Mouse (Mus musculus) lung, postnatal 0 days (tissue): ENCODE results near the gene Mcat. TPM values are rescaled to one million over a fixed set of nuclear protein-coding genes. Genes with fewer than 3 reads are reported as not detected.
A peak's percentile ranks its signal among the peaks of the same experiment; 100 is the strongest.

Source experiments
- ATAC-seq: fragments of 200-750 bp; cut with Nextera tagmentation; 2 replicates; pipeline ENCODE4 v1.8.0; 2017; ENCODE audit warnings: moderate library complexity
- DNase-seq: peaks from one replicate; pipeline ENCODE4 v3.0.0-alpha.2; 2016; ENCODE audit warnings: low spot score
- H3K27ac ChIP-seq: fragments of 300-500 bp; sonication (generic); 2 replicates; pipeline ENCODE4 v1.5.1; 2014; ENCODE audit warnings: antibody characterized with exemption, mild to moderate bottlenecking, low read length, mixed read lengths
- H3K27me3 ChIP-seq: fragments of 300-500 bp; sonication (generic); replicated peaks from 2 replicates; pipeline ENCODE4 v1.6.1; 2014; ENCODE audit warnings: low read length, mixed read lengths; ENCODE audit not compliant: insufficient read depth
- H3K36me3 ChIP-seq: fragments of 300-500 bp; sonication (generic); 2 replicates; pipeline ENCODE4 v1.6.1; 2014; ENCODE audit warnings: low read length, mixed read lengths; ENCODE audit not compliant: insufficient read depth
- H3K4me1 ChIP-seq: fragments of 300-500 bp; sonication (generic); 2 replicates; pipeline ENCODE4 v1.6.1; 2014; ENCODE audit warnings: antibody characterized with exemption, low read depth, low read length, mixed read lengths; ENCODE audit not compliant: insufficient read depth
- H3K4me2 ChIP-seq: fragments of 300-500 bp; sonication (generic); replicated peaks from 2 replicates; pipeline ENCODE4 v1.6.1; 2014; ENCODE audit warnings: low read depth, mild to moderate bottlenecking, low read length, moderate library complexity, mixed read lengths
- H3K4me3 ChIP-seq: fragments of 300-500 bp; sonication (generic); 2 replicates; pipeline ENCODE4 v1.5.1; 2014; ENCODE audit warnings: low read depth, low read length
- H3K9ac ChIP-seq: fragments of 300-500 bp; sonication (generic); replicated peaks from 2 replicates; pipeline ENCODE4 v1.6.1; 2014; ENCODE audit warnings: low read depth, mild to moderate bottlenecking
- H3K9me3 ChIP-seq: fragments of 300-500 bp; sonication (generic); 2 replicates; pipeline ENCODE4 v1.6.1; 2016; ENCODE audit warnings: low read length, mixed read lengths
- CTCF ChIP-seq: IDR thresholded peaks from 2 replicates; pipeline ENCODE4 v1.5.1; 2016; ENCODE audit warnings: antibody characterized with exemption, mild to moderate bottlenecking
- EP300 ChIP-seq: IDR thresholded peaks from 2 replicates; pipeline ENCODE4 v1.6.1; 2016; ENCODE audit warnings: antibody characterized with exemption, mild to moderate bottlenecking, control low read depth
- WGBS: fragments of 180-500 bp; shearing (Covaris S2); extraction: QIAGEN DNeasy Blood & Tissue Kit; methylation state at CpG from one replicate; pipeline ENCODE4 v1.1.7; 2014; 5-methylcytosine and 5-hydroxymethylcytosine counted together
- polyA plus RNA-seq: library from polyadenylated mRNA; unstranded; fragments of >200 nt; fragmentation: Nextera tagmentation; extraction: Ambion mirVana; gene quantifications from 2 replicates; pipeline ENCODE4 v1.2.1, GENCODE M21; 2015

Mcat gene
- polyA plus RNA-seq: 22.8 and 24.7 TPM in 2 replicates

DNA sequence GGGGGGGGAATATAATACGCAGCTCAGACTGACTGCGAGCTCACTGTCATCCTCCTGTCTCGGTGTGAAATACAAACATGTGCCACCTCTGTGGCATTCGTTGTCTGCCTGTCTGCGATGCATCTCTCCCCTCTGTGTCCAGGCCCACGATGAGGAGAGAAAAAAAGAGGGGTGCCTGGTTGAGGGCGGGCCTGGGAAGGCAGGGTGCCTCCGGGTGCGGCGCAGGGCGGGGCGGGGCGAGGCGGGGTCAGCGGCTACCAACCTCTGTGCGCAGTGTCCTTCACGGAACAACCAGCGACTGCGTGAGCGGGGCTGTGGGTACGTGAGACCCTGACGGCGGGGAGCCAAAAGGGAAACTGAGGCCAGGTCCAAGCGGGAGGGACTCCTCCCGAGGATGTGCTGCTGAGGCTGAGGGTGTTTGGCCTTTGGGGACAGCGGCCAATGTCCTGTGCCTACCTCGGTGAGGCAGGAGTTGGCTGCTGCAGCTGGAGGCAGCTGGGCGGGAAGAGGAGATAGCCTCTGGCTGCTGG lies at the start of gene Mcat, which contains the start of gene Tspo:
Gene Mcat, minus strand, starts transcription at position 461 of the 530 bp plus-strand sequence.
Gene Tspo, plus strand, starts transcription at position 266 of the 530 bp plus-strand sequence.
- 0% methylated on average over 27 of the region's 28 CpGs for WGBS
- Histone ChIP-seq H3K4me2 (peak within 1 kb of the TSS; percentile 98), H3K9me3 (no peaks in the 10 kb centered on the region), H3K4me3 (peak within 1 kb of the TSS; percentile 65), H3K27me3 (no peaks in the 10 kb centered on the region), H3K4me1 (no peaks in the 10 kb centered on the region; the same call in 1 of the 2 replicates), H3K9ac (peak within 1 kb of the TSS; percentile 58), H3K36me3 (no peaks in the 10 kb centered on the region), H3K27ac (peak within 1 kb of the TSS; percentile 91)
- DNase-seq (peak; percentile 69), ATAC-seq (peak; percentile 78)
- TF ChIP-seq CTCF (no peak), EP300 (no peak)

DNA sequence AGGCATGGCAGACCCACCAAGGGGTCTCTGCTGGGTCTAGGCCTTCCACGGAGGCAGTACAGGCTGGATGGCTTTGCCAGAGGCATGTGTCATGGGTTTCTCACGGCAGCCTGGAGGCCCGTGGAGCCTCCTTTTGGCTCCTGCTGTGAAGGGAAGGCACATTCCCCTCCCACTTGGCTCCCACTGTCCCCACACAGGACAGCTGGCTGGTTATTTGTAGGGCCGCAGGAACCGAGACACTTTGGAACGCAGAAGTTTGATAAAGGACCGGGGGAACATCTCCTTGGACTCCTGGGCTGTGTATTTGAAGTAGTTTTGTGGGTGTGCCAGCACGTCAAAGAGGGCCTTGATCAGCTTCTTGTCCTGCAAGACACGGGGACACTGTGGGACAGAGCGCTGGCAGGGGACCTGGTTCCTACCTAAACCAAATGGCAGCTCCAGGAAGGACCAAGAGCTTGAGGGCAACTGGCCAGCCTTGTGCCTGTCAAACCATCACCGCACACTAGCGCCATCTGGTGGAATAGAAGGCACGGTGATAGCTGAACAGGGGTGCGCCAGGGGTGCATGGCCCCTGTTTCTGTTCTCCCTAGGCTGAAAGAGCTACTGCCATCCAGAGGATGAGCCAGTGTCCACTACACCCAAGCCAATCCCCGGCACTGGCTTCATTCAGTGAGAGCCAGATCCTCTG lies 43.7 kb upstream of the Mcat start:
- no peak overlapping the region for H3K4me2 ChIP-seq
- DNase-seq (peak; percentile 85), ATAC-seq (peak; percentile 63)
- no peaks in the 10 kb centered on the region for H3K36me3 ChIP-seq
- H3K27ac ChIP-seq: no peak overlapping the region
- H3K9ac ChIP-seq: no peak overlapping the region
- no peaks in the 10 kb centered on the region for H3K27me3 ChIP-seq
- no peak overlapping the region for H3K4me3 ChIP-seq
- no peak for TF ChIP-seq EP300
- TF ChIP-seq CTCF: peak; percentile 95
- 42% methylated on average over 15 of the region's 15 CpGs for WGBS
- no peaks in the 10 kb centered on the region for H3K9me3 ChIP-seq
- no peaks in the 10 kb centered on the region for H3K4me1 ChIP-seq

DNA sequence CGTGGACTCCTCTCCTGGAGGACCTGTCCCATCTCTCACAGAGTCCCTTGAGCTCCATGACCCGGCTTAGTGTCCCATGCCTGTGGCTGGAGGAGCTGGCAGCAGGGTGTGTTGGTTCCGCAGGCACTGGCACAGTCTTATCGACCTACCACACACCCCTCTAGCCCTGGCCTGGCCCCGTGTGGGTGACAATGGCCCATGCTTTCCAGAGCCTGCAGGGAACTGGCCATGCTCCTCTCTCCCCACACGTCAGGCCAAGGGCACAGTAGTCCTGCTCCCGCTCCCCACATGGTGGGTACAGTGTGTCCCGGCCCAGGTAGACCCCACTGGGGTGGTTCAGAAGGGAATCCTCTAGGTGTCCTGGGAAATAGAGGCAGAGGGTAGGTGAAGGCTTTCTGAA lies 43.1 kb upstream of the Mcat start:
- ATAC-seq: no peak
- WGBS: 88% methylated on average over 8 of the region's 8 CpGs
- Histone ChIP-seq H3K9me3 (no peaks in the 10 kb centered on the region), H3K9ac (no peak overlapping the region), H3K4me3 (no peak overlapping the region), H3K36me3 (no peaks in the 10 kb centered on the region), H3K27me3 (no peaks in the 10 kb centered on the region), H3K4me2 (no peak overlapping the region), H3K4me1 (no peaks in the 10 kb centered on the region), H3K27ac (no peak overlapping the region)
- no peak for DNase-seq
- no peak for TF ChIP-seq EP300

GRCm38 (mm10) chr15:83606216-83606615 lies 42.6 kb upstream of the Mcat start:
- no peaks in the 10 kb centered on the region for H3K27me3 ChIP-seq
- TF ChIP-seq CTCF: no peak
- no peak for TF ChIP-seq EP300
- H3K4me3 ChIP-seq: no peak overlapping the region
- H3K4me1 ChIP-seq: no peaks in the 10 kb centered on the region
- H3K9ac ChIP-seq: no peak overlapping the region
- H3K4me2 ChIP-seq: no peak overlapping the region
- H3K27ac ChIP-seq: no peak overlapping the region
- no peak for ATAC-seq
- no peaks in the 10 kb centered on the region for H3K36me3 ChIP-seq
- 84% methylated on average over 11 of the region's 11 CpGs for WGBS
- H3K9me3 ChIP-seq: no peaks in the 10 kb centered on the region
- no peak for DNase-seq

DNA sequence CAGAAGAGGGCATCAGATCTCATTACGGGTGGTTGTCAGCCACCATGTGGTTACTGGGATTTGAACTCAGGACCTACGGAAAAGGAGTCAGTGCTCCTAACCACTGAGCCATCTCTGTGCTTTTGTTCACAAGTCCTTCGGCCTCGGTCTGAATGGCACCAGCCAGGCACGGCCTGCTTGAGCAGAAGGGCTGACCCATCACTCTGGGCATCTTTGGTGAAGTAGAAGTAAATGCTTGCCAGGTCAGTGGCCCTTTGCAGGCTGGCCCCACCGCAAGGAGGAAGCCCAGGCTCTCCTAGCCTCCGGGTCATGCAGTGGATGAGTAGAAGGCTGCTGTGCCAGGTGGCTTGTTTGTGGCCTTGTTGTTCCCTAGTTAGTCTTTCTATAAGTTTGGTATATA lies 39.8 kb upstream of the Mcat start:
- Histone ChIP-seq H3K27me3 (no peaks in the 10 kb centered on the region), H3K36me3 (no peaks in the 10 kb centered on the region), H3K4me2 (no peak overlapping the region), H3K9ac (no peak overlapping the region), H3K4me3 (no peak overlapping the region), H3K9me3 (no peaks in the 10 kb centered on the region), H3K4me1 (no peaks in the 10 kb centered on the region), H3K27ac (no peak overlapping the region)
- ATAC-seq (no peak), DNase-seq (no peak)
- WGBS: 96% methylated on average over 7 of the region's 7 CpGs
- TF ChIP-seq CTCF (no peak), EP300 (no peak)

DNA sequence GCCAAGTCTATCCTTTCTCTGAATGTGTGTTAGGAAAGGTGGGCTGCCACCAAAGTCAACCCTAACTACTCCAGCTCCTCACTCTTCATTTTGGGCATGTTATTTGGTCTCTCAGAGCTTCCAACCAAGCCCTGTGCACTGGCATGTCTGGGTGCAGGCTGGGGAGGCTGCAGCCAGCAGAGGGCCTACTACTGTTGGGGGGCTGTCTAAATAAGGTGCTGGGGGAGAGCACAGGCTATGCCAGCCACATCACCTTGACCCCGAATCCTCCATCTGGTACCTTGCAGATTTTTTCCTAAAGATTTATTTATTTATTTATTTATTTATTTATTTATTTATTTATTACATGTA lies 39.4 kb upstream of the Mcat start:
- Histone ChIP-seq H3K27me3 (no peaks in the 10 kb centered on the region), H3K4me2 (no peak overlapping the region), H3K9ac (no peak overlapping the region), H3K27ac (peak overlapping the region; percentile 43; the same call in 1 of the 2 replicates), H3K4me3 (no peak overlapping the region), H3K4me1 (no peaks in the 10 kb centered on the region), H3K9me3 (no peaks in the 10 kb centered on the region), H3K36me3 (no peaks in the 10 kb centered on the region)
- 96% methylated on average over 1 of the region's 1 CpGs for WGBS
- TF ChIP-seq CTCF: no peak
- TF ChIP-seq EP300: no peak
- DNase-seq (no peak), ATAC-seq (no peak)
